Mouse (Mus musculus) small intestine, adult 2 months (tissue): ENCODE measurements around the gene Fancc. TPM values are rescaled to one million over a fixed set of nuclear protein-coding genes. Genes with fewer than 3 reads are reported as not detected.
"Not testable (repeated sequence)": the region's sequence is repeated elsewhere in the genome, so short reads cannot be mapped to it uniquely, and the experiment has no call there.

ENCODE experiments used
- H3K27ac ChIP-seq: fragments of 200-500 bp; 2 replicates; pipeline ENCODE4 v1.5.1; 2012; ENCODE audit warnings: low read depth, low read length, control low read depth, inconsistent platforms; ENCODE audit not compliant: insufficient read depth
- H3K27me3 ChIP-seq: fragments of 200-500 bp; 2 replicates; pipeline ENCODE4 v1.6.1; 2012; ENCODE audit warnings: mild to moderate bottlenecking, moderate library complexity, low read length, inconsistent platforms; ENCODE audit not compliant: control insufficient read depth, insufficient read depth
- H3K36me3 ChIP-seq: fragments of 200-500 bp; 2 replicates; pipeline ENCODE4 v1.6.1; 2012; ENCODE audit warnings: mild to moderate bottlenecking, low read length, control low read depth, inconsistent platforms; ENCODE audit not compliant: control insufficient read depth, insufficient read depth
- H3K4me1 ChIP-seq: fragments of 200-500 bp; 2 replicates; pipeline ENCODE4 v1.6.1; 2012; ENCODE audit warnings: low read length, inconsistent platforms, mixed read lengths; ENCODE audit not compliant: control insufficient read depth, insufficient read depth, insufficient read length
- H3K4me3 ChIP-seq: fragments of 200-500 bp; 2 replicates; pipeline ENCODE4 v1.5.1; 2012; ENCODE audit warnings: low read depth, mild to moderate bottlenecking, control low read depth, inconsistent platforms, low read length, moderate library complexity
- CTCF ChIP-seq: fragments of 200-500 bp; IDR thresholded peaks from 2 replicates; pipeline ENCODE4 v1.5.1; 2012; ENCODE audit warnings: low read depth, mild to moderate bottlenecking, control low read depth, inconsistent platforms, low read length, moderate library complexity, mixed read lengths; ENCODE audit not compliant: insufficient replicate concordance, insufficient read length; ENCODE audit errors: extremely low read depth
- POLR2A ChIP-seq: fragments of 200-500 bp; IDR thresholded peaks from 2 replicates; pipeline ENCODE4 v1.6.1; 2012; ENCODE audit warnings: low read depth, mild to moderate bottlenecking, control low read depth, inconsistent platforms, low read length, moderate library complexity
- WGBS: fragments of 180-500 bp; shearing (Covaris S2); methylation state at CpG from one replicate; pipeline ENCODE4 v1.1.7; 2018; 5-methylcytosine and 5-hydroxymethylcytosine counted together
- polyA plus RNA-seq: library from polyadenylated mRNA; depleted of rRNA; stranded (reverse); fragments of >200 nt; gene quantifications from 2 replicates; pipeline ENCODE4 v1.2.3, GENCODE M21; 2012

Gene Fancc
- polyA plus RNA-seq, 1 experiment = 3.9 TPM

GRCm38 (mm10) chr13:63361755-63362154 is 135.3 kb downstream of the Fancc start:
- no peaks in the 10 kb centered on the region for H3K27me3 ChIP-seq
- H3K4me1 ChIP-seq = no peaks in the 10 kb centered on the region
- H3K36me3 ChIP-seq = no peaks in the 10 kb centered on the region
- no peak overlapping the region for H3K4me3 ChIP-seq
- no peak overlapping the region for H3K27ac ChIP-seq
- no peak for TF ChIP-seq CTCF
- no peak for TF ChIP-seq POLR2A
- 80% methylated on average over 3 of the region's 3 CpGs for WGBS

- Histone ChIP-seq H3K4me1 (no peaks in the 10 kb centered on the region), H3K27ac (no peak overlapping the region), H3K36me3 (no peaks in the 10 kb centered on the region), H3K4me3 (no peak overlapping the region), H3K27me3 (no peaks in the 10 kb centered on the region)
- 81% methylated on average over 4 of the region's 4 CpGs for WGBS
- TF ChIP-seq CTCF = no peak
- no peak for TF ChIP-seq POLR2A
Measured at GRCm38 (mm10) chr13:63360111-63360885, 136.8 kb downstream of the Fancc start.

- WGBS = 68% methylated on average over 4 of the region's 4 CpGs
- no peaks in the 10 kb centered on the region for H3K4me1 ChIP-seq
- TF ChIP-seq POLR2A (no peak), CTCF (no peak)
- no peak overlapping the region for H3K4me3 ChIP-seq
- no peak overlapping the region for H3K27ac ChIP-seq
- no peaks in the 10 kb centered on the region for H3K36me3 ChIP-seq
- no peaks in the 10 kb centered on the region for H3K27me3 ChIP-seq
Measured at GRCm38 (mm10) chr13:63359393-63359792, 137.7 kb downstream of the Fancc start.

GRCm38 (mm10) chr13:63356558-63356957 is 140.5 kb downstream of the Fancc start:
- no peaks in the 10 kb centered on the region for H3K4me1 ChIP-seq
- 33% methylated on average over 3 of the region's 3 CpGs for WGBS
- H3K4me3 ChIP-seq = no peak overlapping the region
- TF ChIP-seq CTCF (no peak), POLR2A (no peak)
- no peaks in the 10 kb centered on the region for H3K36me3 ChIP-seq
- H3K27ac ChIP-seq = no peak overlapping the region
- H3K27me3 ChIP-seq = no peaks in the 10 kb centered on the region

GRCm38 (mm10) chr13:63356101-63356500 is 141.0 kb downstream of the Fancc start:
- no peak overlapping the region for H3K4me3 ChIP-seq
- H3K36me3 ChIP-seq = no peaks in the 10 kb centered on the region
- no peak overlapping the region for H3K27ac ChIP-seq
- no peaks in the 10 kb centered on the region for H3K4me1 ChIP-seq
- TF ChIP-seq CTCF (no peak), POLR2A (no peak)
- WGBS = 91% methylated on average over 4 of the region's 4 CpGs
- no peaks in the 10 kb centered on the region for H3K27me3 ChIP-seq

- 91% methylated on average over 4 of the region's 4 CpGs for WGBS
- H3K27ac ChIP-seq = not testable (repeated sequence)
Measured at GRCm38 (mm10) chr13:63353312-63353711, 143.8 kb downstream of the Fancc start.

GRCm38 (mm10) chr13:63350076-63350475 is 147.0 kb downstream of the Fancc start:
- 85% methylated on average over 4 of the region's 4 CpGs for WGBS
- H3K27me3 ChIP-seq = no peaks in the 10 kb centered on the region
- H3K36me3 ChIP-seq = no peaks in the 10 kb centered on the region
- no peaks in the 10 kb centered on the region for H3K4me1 ChIP-seq
- TF ChIP-seq POLR2A (no peak), CTCF (no peak)
- H3K4me3 ChIP-seq = no peak overlapping the region
- no peak overlapping the region for H3K27ac ChIP-seq

More at GRCm38 (mm10) chr13:63353312-63353711, 143.8 kb downstream of the Fancc start:
- not testable (repeated sequence) for H3K4me1 ChIP-seq, H3K27me3 ChIP-seq, H3K36me3 ChIP-seq, H3K4me3 ChIP-seq

GRCm38 (mm10) chr13:63347639-63348038 is 149.4 kb downstream of the Fancc start:
- no peak for TF ChIP-seq POLR2A
- no peak for TF ChIP-seq CTCF
- H3K27ac ChIP-seq = no peak overlapping the region
- WGBS = 89% methylated on average over 2 of the region's 2 CpGs
- H3K36me3 ChIP-seq = no peaks in the 10 kb centered on the region
- H3K4me3 ChIP-seq = no peak overlapping the region
- no peaks in the 10 kb centered on the region for H3K4me1 ChIP-seq
- no peaks in the 10 kb centered on the region for H3K27me3 ChIP-seq
